Mouse (Mus musculus): ENCODE data around the gene Hnrnph3. TPM values are rescaled to one million over a fixed set of nuclear protein-coding genes. Genes with fewer than 3 reads are reported as not detected.
A peak's percentile ranks its signal among the peaks of the same experiment; 100 is the strongest.

Gene Hnrnph3
- polyA plus RNA-seq, 1 experiment from 2014 or later = 242 TPM

DNA sequence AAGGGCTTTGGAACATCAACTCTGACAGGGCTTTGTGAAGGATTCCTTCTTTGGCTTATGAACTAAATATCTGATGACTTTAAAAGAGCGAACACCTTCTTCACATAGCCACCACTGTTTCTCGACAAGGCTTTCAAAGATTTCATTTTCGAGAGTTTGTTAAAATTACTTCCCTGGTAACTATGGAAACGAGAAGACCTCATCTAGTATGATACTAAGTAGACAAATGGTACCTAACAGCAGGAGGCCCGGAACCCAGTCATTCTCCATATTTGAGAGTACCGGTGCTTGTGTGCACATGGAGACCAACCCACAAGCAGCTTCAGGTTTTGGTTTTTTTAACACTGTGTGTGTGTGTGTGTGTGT is 2.8 kb upstream of the Hnrnph3 start:
- no peaks in the 10 kb centered on the region for H3K9me3 ChIP-seq
- peak overlapping the region; percentile 49; the same call in 1 of the 2 replicates for H3K9ac ChIP-seq (replicated peaks)
- H3K36me3 ChIP-seq = no peaks in the 10 kb centered on the region
- no peaks in the 10 kb centered on the region for H3K27me3 ChIP-seq
- H3K4me3 ChIP-seq (replicated peaks) = peak overlapping the region; percentile 90
- peaks cover 46% of the 10 kb centered on the region for H3K4me1 ChIP-seq (replicated peaks)
- 16% methylated on average over 6 of the region's 6 CpGs for WGBS
- peak overlapping the region; percentile 100 for H3K27ac ChIP-seq
- no peak for ATAC-seq
- peak overlapping the region; percentile 92 for H3K4me2 ChIP-seq (replicated peaks)

DNA sequence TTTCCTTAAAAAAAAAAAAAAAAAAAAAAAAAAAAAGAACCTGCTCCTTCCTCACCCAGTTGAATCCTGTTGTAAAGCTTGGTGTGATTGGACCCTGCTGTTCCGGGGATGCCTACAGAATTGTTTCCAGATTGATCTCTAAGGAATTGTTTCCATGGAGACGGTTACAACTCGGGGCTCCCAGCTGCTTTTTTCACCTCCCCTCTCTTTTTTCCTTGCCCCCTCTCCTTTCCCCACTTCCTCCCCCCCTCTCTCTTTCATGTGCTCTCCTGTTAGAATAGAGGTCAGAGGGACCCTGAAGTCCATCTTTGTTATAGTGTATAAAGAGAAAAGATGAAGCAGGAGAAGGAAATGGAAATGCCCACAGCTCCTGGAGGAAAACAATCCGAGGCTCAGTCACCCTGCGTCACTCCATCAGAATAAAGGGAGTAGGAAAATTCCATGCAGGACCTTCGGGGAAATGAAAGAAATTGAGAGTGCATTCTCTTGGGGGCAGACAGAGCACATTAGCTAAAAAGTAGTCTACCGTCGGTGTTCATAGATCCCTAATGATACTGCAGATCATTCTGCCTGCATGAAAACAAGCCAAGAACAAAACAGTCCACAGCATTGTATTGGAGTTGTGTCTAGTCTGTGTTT is 2.3 kb upstream of the Hnrnph3 start:
- Histone ChIP-seq H3K27me3 (no peaks in the 10 kb centered on the region), H3K4me1 (replicated peaks) (peaks cover 51% of the 10 kb centered on the region), H3K9me3 (no peaks in the 10 kb centered on the region), H3K36me3 (no peaks in the 10 kb centered on the region), H3K27ac (peak overlapping the region; percentile 100), H3K4me3 (replicated peaks) (peak overlapping the region; percentile 90), H3K4me2 (replicated peaks) (peak overlapping the region; percentile 92), H3K9ac (replicated peaks) (peak overlapping the region; percentile 49; the same call in 1 of the 2 replicates)
- no peak for ATAC-seq
- 1% methylated on average over 8 of the region's 8 CpGs for WGBS

DNA sequence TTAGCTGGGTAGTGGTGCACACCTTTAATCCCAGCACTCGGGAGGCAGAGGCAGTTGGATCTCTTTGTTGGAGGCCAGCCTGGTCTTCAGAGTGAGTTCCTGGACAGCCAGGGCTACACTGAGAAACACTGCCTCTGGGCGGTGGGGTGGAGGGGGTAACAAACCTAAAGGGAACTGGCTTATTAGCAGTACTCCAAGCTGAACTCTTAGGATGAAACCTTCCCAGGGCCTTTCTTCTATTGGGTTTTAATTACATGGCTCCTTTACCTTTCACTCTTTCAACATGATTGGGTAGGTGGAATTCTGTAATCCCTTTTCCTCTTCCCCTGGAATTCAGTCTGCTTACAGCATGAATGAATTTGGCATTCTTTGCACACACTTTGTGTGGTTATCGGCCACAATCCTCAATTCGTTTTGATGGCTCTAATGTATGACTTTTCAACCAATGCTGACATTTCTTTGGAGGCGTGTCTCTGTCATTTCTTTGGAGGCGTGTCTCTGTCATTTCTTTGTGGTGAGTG is 1.5 kb upstream of the Hnrnph3 start:
- peak overlapping the region; percentile 100 for H3K27ac ChIP-seq
- H3K9ac ChIP-seq (replicated peaks) = peak overlapping the region; percentile 100
- 8% methylated on average over 6 of the region's 6 CpGs for WGBS
- H3K9me3 ChIP-seq = no peaks in the 10 kb centered on the region
- H3K4me1 ChIP-seq (replicated peaks) = peaks cover 58% of the 10 kb centered on the region
- peak overlapping the region; percentile 90 for H3K4me3 ChIP-seq (replicated peaks)
- ATAC-seq = no peak
- H3K27me3 ChIP-seq = no peaks in the 10 kb centered on the region
- peak overlapping the region; percentile 92 for H3K4me2 ChIP-seq (replicated peaks)
- no peaks in the 10 kb centered on the region for H3K36me3 ChIP-seq

DNA sequence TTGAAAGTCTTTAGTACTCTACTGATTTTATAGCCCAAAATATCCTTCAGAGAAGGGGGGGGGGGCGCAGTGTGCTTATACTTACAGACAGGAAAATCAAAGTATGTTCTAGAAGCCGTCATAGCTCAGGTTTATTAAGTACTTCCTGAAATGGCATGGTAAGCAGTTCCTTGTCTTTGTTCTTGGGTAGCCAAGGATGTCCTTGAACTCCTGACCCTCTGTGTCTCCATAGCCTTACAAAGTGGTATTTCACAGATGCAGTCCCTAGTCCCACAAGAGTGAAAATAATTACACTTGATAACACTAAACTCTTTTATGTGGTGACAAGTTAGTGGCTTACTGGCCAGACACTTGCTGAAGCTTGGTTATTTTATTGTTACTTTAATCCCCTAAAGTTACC is 999 bp upstream of the Hnrnph3 start:
- WGBS = 15% methylated on average over 2 of the region's 2 CpGs

DNA sequence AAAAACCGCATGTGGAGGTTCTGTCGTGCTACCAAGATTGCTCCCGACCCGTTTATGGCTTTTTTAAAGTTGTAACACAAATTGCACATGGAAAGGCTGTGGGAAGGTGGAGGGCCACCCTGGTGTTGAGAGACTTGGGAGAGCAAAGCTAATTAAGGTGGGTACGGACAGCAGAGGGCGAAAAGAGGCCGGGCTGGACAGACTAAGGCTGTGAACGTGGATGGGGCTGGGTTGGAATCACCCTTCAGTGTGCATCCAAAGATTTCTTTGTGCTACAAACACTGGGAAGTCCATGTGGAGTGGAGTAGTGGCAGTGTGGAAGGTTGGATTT is 528 bp upstream of the Hnrnph3 start:
- Histone ChIP-seq H3K4me1 (replicated peaks) (peaks cover 66% of the 10 kb centered on the region), H3K9ac (replicated peaks) (peak overlapping the region; percentile 100), H3K27me3 (no peaks in the 10 kb centered on the region), H3K4me2 (replicated peaks) (peak overlapping the region; percentile 92), H3K4me3 (replicated peaks) (peak overlapping the region; percentile 90), H3K9me3 (no peaks in the 10 kb centered on the region), H3K36me3 (no peaks in the 10 kb centered on the region), H3K27ac (peak overlapping the region; percentile 100)
- WGBS = under 1% methylated on average over 8 of the region's 8 CpGs
- ATAC-seq = peak; percentile 40

More for the DNA sequence above, 999 bp upstream of the Hnrnph3 start:
- Histone ChIP-seq H3K9me3 (no peaks in the 10 kb centered on the region), H3K27me3 (no peaks in the 10 kb centered on the region), H3K27ac (peak overlapping the region; percentile 100), H3K4me1 (replicated peaks) (peaks cover 63% of the 10 kb centered on the region), H3K4me2 (replicated peaks) (peak overlapping the region; percentile 92), H3K9ac (replicated peaks) (peak overlapping the region; percentile 100), H3K36me3 (no peaks in the 10 kb centered on the region), H3K4me3 (replicated peaks) (peak overlapping the region; percentile 90)
- no peak for ATAC-seq

DNA sequence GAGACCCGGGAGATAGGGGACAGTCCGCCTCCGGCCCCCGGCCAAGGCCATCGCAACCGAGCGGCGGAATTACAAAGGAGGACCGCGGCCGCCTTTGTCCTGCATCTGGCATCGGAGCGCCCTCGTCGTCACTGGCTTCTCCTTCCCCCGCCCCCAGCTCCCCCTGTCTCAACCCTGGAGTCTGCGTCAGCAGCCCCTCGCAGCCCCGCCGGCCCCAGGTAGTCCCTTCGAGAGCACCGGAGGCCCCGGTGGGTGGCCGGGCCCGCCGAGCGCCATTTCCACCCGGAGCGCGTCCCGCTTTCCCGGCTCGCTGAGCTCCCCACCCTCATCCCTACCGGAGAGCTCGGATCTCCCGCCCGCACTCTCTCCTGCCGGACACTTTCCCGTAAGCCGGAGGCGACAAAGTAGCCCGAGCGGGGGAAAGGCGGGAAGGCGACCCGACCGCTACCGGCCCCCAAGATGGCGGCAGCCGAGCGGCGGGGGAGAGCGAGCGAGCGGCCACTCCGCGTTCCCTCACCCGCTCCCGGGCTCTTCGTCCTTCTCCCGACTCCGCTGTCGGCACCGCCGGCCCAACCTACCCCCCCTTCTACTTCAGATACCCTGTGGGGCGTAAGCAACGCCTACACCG is 782 bp downstream of the Hnrnph3 start:
- peaks cover 69% of the 10 kb centered on the region for H3K4me1 ChIP-seq (replicated peaks)
- H3K9ac ChIP-seq (replicated peaks) = peak overlapping the region; percentile 100
- H3K27ac ChIP-seq = peak overlapping the region; percentile 100
- peak; percentile 40 for ATAC-seq
- WGBS = under 1% methylated on average over 64 of the region's 68 CpGs
- H3K9me3 ChIP-seq = no peaks in the 10 kb centered on the region
- no peaks in the 10 kb centered on the region for H3K27me3 ChIP-seq
- peak overlapping the region; percentile 92 for H3K4me2 ChIP-seq (replicated peaks)
- no peaks in the 10 kb centered on the region for H3K36me3 ChIP-seq
- H3K4me3 ChIP-seq (replicated peaks) = peak overlapping the region; percentile 90

DNA sequence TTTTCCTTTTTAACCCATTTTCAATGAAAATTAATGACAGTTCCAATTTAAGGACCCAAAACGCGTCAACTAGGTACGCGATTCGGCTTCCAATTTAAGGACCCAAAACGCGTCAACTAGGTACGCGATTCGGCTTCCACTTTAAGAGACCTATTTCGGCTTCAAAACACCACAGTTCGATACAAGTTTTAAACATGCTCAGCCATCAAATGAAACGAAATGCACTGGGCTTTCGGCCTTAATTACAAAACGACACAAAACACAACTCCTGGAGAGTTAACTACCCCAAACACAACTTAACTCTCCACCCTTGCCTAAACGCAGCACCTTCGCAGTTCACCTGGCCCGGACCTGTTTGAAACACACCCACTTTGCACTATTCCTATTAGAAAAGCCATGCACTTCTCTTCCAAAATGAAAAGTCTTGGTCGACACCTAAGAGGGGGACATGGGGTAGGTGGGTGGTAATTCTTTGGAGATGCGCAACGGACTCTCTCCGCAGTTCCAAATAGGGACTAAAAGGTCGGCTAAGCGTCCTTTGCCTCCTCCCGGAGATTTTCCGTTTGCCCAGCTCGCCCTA is 1.4 kb downstream of the Hnrnph3 start:
- WGBS = under 1% methylated on average over 27 of the region's 27 CpGs
- no peak for ATAC-seq
- Histone ChIP-seq H3K36me3 (peaks cover 4% of the 10 kb centered on the region; the same call in 1 of the 2 replicates), H3K9me3 (no peaks in the 10 kb centered on the region), H3K4me3 (replicated peaks) (peak overlapping the region; percentile 90), H3K4me1 (replicated peaks) (peaks cover 63% of the 10 kb centered on the region), H3K4me2 (replicated peaks) (peak overlapping the region; percentile 92), H3K9ac (replicated peaks) (peak overlapping the region; percentile 100), H3K27me3 (no peaks in the 10 kb centered on the region), H3K27ac (peak overlapping the region; percentile 100)

DNA sequence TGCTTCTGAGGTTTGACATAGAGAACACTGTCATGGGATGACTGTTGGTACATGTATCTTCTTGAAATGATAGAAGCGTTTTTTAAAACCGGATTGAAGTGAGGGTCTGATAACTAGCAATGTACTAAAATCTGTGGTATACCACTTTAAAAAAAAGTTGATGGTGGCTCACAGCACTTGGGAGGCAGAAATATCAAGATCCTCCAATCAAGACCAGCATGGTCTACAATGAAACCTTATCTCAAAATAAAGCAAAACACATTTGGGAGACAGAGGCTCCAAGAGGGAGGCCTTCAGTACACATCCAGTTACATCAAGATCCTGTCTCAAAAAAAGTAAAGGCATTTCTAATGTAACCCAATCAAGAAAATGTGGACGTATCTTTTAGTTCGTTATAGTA is 2.3 kb downstream of the Hnrnph3 start:
- no peak for ATAC-seq
- Histone ChIP-seq H3K9me3 (no peaks in the 10 kb centered on the region), H3K27ac (no peak overlapping the region), H3K9ac (replicated peaks) (peak overlapping the region; percentile 100), H3K4me1 (replicated peaks) (peaks cover 58% of the 10 kb centered on the region), H3K4me3 (replicated peaks) (peak overlapping the region; percentile 90), H3K4me2 (replicated peaks) (peak overlapping the region; percentile 92), H3K36me3 (peaks cover 12% of the 10 kb centered on the region), H3K27me3 (no peaks in the 10 kb centered on the region)
- 41% methylated on average over 4 of the region's 4 CpGs for WGBS

DNA sequence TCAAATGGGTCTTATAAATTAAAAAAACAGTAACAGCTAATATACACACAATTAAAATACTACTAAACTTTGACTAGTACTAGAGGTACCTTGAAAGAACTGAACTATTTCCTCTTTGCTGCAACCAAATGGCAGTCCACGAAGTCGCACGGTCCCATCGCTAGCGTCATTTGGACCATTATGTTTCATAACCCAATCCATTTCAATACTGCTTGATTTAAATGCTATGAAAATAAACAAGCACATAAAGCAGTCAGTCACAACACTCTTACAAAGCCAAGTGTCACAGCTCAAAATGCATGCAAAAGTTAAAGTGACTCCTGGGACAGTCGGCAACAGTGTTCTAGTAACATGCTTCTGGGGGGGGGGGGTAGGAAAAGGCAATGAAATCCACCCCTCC is 4.7 kb downstream of the Hnrnph3 start:
- no peak for ATAC-seq
- Histone ChIP-seq H3K4me2 (replicated peaks) (peak overlapping the region; percentile 92), H3K4me3 (replicated peaks) (no peak overlapping the region; the same call in 1 of the 2 replicates), H3K36me3 (peaks cover 32% of the 10 kb centered on the region), H3K27ac (no peak overlapping the region), H3K27me3 (no peaks in the 10 kb centered on the region), H3K9ac (replicated peaks) (no peak overlapping the region), H3K4me1 (replicated peaks) (peaks cover 39% of the 10 kb centered on the region), H3K9me3 (no peaks in the 10 kb centered on the region)
- WGBS = 84% methylated on average over 6 of the region's 6 CpGs

DNA sequence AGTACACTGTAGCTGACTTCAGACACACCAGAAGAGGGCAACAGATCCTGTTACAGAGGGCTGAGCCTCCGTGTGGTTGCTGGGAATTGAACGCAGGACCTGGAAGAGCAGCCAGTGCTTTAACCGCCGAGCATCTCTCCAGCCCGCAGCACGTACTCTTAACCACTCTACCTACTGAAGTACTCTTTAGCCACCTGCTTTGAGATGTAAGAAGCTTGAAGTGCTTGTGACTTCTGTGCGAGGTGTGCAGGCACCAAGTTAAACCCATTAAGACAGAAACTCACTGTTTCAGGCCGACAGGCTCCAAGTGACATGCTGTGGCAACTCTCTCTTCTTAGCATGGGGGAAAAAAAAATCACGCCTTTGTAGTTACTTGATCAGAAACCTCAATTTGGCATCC is 9.8 kb downstream of the Hnrnph3 start:
- no peak overlapping the region for H3K9ac ChIP-seq (replicated peaks)
- ATAC-seq = 0 out of 2 replicates have a peak, but pooled peaks have one; percentile 12
- peaks cover 81% of the 10 kb centered on the region for H3K36me3 ChIP-seq
- WGBS = 87% methylated on average over 9 of the region's 9 CpGs
- no peaks in the 10 kb centered on the region for H3K9me3 ChIP-seq
- H3K27ac ChIP-seq = no peak overlapping the region
- peaks cover 11% of the 10 kb centered on the region for H3K4me1 ChIP-seq (replicated peaks)
- H3K4me3 ChIP-seq (replicated peaks) = no peak overlapping the region
- H3K27me3 ChIP-seq = no peaks in the 10 kb centered on the region
- no peak overlapping the region for H3K4me2 ChIP-seq (replicated peaks)

DNA sequence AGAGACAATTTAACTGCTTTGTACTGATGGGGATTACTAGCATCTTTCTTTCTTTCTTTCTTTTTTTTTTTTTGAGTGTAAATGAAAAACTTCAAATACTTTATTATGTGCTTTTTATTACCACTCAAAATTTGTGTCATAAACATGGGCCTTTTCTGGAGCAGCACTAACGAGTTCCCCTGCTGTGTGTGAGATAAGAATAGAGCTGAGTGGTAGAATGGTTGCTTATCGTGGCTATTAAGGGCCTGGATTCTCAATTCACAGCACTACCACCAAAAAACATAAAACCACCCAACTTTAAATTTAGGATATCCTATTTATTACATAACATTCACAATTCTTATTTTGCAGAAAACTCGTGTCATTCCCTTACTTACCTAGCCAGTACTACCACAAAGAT is 10.5 kb downstream of the Hnrnph3 start:
- Histone ChIP-seq H3K9me3 (no peaks in the 10 kb centered on the region), H3K27ac (no peak overlapping the region), H3K9ac (replicated peaks) (no peak overlapping the region), H3K4me1 (replicated peaks) (peaks cover 4% of the 10 kb centered on the region), H3K4me3 (replicated peaks) (no peak overlapping the region), H3K36me3 (peaks cover 85% of the 10 kb centered on the region), H3K4me2 (replicated peaks) (no peak overlapping the region), H3K27me3 (no peaks in the 10 kb centered on the region)
- no peak for ATAC-seq
- 82% methylated on average over 3 of the region's 3 CpGs for WGBS

DNA sequence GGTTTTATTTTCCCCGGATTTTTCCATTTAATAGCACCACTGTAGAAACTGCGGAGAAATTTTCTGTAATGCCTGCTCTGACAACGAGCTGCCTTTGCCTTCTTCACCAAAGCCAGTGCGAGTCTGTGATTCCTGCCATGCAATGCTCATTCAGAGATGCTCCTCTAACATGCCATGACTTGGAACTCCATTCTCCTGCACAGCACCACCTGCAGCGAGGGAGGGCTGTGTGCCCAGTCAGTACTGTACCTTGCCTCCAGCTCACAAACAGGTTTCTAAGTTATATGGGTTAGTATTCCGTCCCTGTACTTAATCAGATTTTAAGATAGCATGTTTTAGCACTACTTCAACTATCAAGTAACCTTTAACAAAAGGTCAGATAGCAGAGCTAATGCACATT is 12.5 kb downstream of the Hnrnph3 start:
- Histone ChIP-seq H3K4me2 (replicated peaks) (no peak overlapping the region), H3K27ac (peak overlapping the region; percentile 36; the same call in 1 of the 2 replicates), H3K27me3 (no peaks in the 10 kb centered on the region), H3K4me1 (replicated peaks) (no peaks in the 10 kb centered on the region), H3K36me3 (peaks cover 88% of the 10 kb centered on the region), H3K9me3 (no peaks in the 10 kb centered on the region), H3K4me3 (replicated peaks) (no peak overlapping the region), H3K9ac (replicated peaks) (no peak overlapping the region)
- WGBS = 89% methylated on average over 6 of the region's 6 CpGs
- no peak for ATAC-seq
